Mouse (Mus musculus) liver, embryonic 12.5 days (tissue): ENCODE results near the gene Lsm7. TPM values are rescaled to one million over a fixed set of nuclear protein-coding genes. Genes with fewer than 3 reads are reported as not detected.

Experiments used
- ATAC-seq: fragments of 200-750 bp; cut with Nextera tagmentation; 2 replicates; pipeline ENCODE4 v1.8.0; 2017; ENCODE audit warnings: moderate number of reproducible peaks, mild to moderate bottlenecking, moderate library complexity
- H3K27ac ChIP-seq: fragments of 300-500 bp; sonication (generic); 2 replicates; pipeline ENCODE4 v1.5.1; 2016; ENCODE audit warnings: mild to moderate bottlenecking
- H3K27me3 ChIP-seq: fragments of 300-500 bp; sonication (generic); replicated peaks from 2 replicates; pipeline ENCODE4 v1.6.1; 2016; ENCODE audit warnings: mild to moderate bottlenecking, moderate library complexity
- H3K36me3 ChIP-seq: fragments of 300-500 bp; sonication (generic); 2 replicates; pipeline ENCODE4 v1.6.1; 2016; ENCODE audit warnings: mild to moderate bottlenecking, moderate library complexity
- H3K4me1 ChIP-seq: fragments of 300-500 bp; sonication (generic); 2 replicates; pipeline ENCODE4 v1.6.1; 2016
- H3K4me2 ChIP-seq: fragments of 300-500 bp; sonication (generic); 2 replicates; pipeline ENCODE4 v1.6.1; 2016; ENCODE audit warnings: mild to moderate bottlenecking, moderate library complexity
- H3K4me3 ChIP-seq: fragments of 300-500 bp; sonication (generic); 2 replicates; pipeline ENCODE4 v1.5.1; 2016; ENCODE audit warnings: mild to moderate bottlenecking, moderate library complexity
- H3K9ac ChIP-seq: fragments of 300-500 bp; sonication (generic); 2 replicates; pipeline ENCODE4 v1.6.1; 2016; ENCODE audit warnings: mild to moderate bottlenecking, moderate library complexity
- H3K9me3 ChIP-seq: fragments of 300-500 bp; sonication (generic); replicated peaks from 2 replicates; pipeline ENCODE4 v1.6.1; 2016; ENCODE audit warnings: mild to moderate bottlenecking, moderate library complexity
- WGBS: fragments of 180-500 bp; shearing (Covaris S2); methylation state at CpG from one replicate; pipeline ENCODE4 v1.1.7; 2016; ENCODE audit not compliant: insufficient replicate concordance; 5-methylcytosine and 5-hydroxymethylcytosine counted together
- polyA plus RNA-seq: library from polyadenylated mRNA; unstranded; fragments of >200 nt; fragmentation: Nextera tagmentation; extraction: Ambion mirVana; gene quantifications from 2 replicates; pipeline ENCODE4 v1.2.1, GENCODE M21; 2016

Gene Lsm7
- polyA plus RNA-seq, 1 experiment from 2014 or later = 235 TPM

GRCm38 (mm10) chr10:80843931-80844547 lies 11.0 kb downstream of the Lsm7 start, which contains the start of gene Lingo3:
Gene Lingo3, minus strand, starts transcription at chr10:80844039.
- Histone ChIP-seq H3K27me3 (peaks cover 84% of the 10 kb centered on the region), H3K4me2 (peak within 1 kb of the TSS; percentile 59), H3K36me3 (no peaks in the 10 kb centered on the region), H3K4me3 (peak within 1 kb of the TSS; percentile 42), H3K9me3 (no peaks in the 10 kb centered on the region), H3K9ac (no peak within 1 kb of the TSS), H3K27ac (no peak within 1 kb of the TSS), H3K4me1 (peaks cover 20% of the 10 kb centered on the region)
- 6% methylated on average over 45 of the region's 51 CpGs for WGBS
- no peak for ATAC-seq

- H3K4me3 ChIP-seq = peak overlapping the region; percentile 42
- H3K27ac ChIP-seq = no peak overlapping the region
- no peak overlapping the region for H3K9ac ChIP-seq
- peaks cover 92% of the 10 kb centered on the region for H3K27me3 ChIP-seq
- H3K4me2 ChIP-seq = peak overlapping the region; percentile 59
- WGBS = 11% methylated on average over 32 of the region's 32 CpGs
- no peak for ATAC-seq
- no peaks in the 10 kb centered on the region for H3K9me3 ChIP-seq
- no peaks in the 10 kb centered on the region for H3K36me3 ChIP-seq
- H3K4me1 ChIP-seq = peaks cover 12% of the 10 kb centered on the region
These were observed 11.7 kb downstream of the Lsm7 start for GRCm38 (mm10) chr10:80843087-80843930.

GRCm38 (mm10) chr10:80842334-80842733 lies 12.7 kb downstream of the Lsm7 start:
- Histone ChIP-seq H3K4me3 (no peak overlapping the region), H3K9ac (no peak overlapping the region), H3K27me3 (peaks cover 100% of the 10 kb centered on the region), H3K36me3 (no peaks in the 10 kb centered on the region), H3K4me1 (peaks cover 16% of the 10 kb centered on the region), H3K27ac (no peak overlapping the region), H3K9me3 (no peaks in the 10 kb centered on the region), H3K4me2 (no peak overlapping the region)
- 75% methylated on average over 15 of the region's 15 CpGs for WGBS
- ATAC-seq = no peak

GRCm38 (mm10) chr10:80841685-80842084 lies 13.3 kb downstream of the Lsm7 start:
- Histone ChIP-seq H3K36me3 (no peaks in the 10 kb centered on the region), H3K9me3 (no peaks in the 10 kb centered on the region), H3K27me3 (peaks cover 100% of the 10 kb centered on the region), H3K4me2 (no peak overlapping the region), H3K4me3 (no peak overlapping the region), H3K27ac (no peak overlapping the region), H3K4me1 (peaks cover 21% of the 10 kb centered on the region), H3K9ac (no peak overlapping the region)
- no peak for ATAC-seq
- 75% methylated on average over 2 of the region's 2 CpGs for WGBS

GRCm38 (mm10) chr10:80839848-80840247 lies 15.2 kb downstream of the Lsm7 start:
- Histone ChIP-seq H3K36me3 (no peaks in the 10 kb centered on the region), H3K9ac (no peak overlapping the region), H3K9me3 (no peaks in the 10 kb centered on the region), H3K27ac (no peak overlapping the region), H3K4me2 (no peak overlapping the region), H3K4me3 (no peak overlapping the region), H3K4me1 (peaks cover 25% of the 10 kb centered on the region), H3K27me3 (peaks cover 100% of the 10 kb centered on the region)
- no peak for ATAC-seq
- 53% methylated on average over 6 of the region's 6 CpGs for WGBS

GRCm38 (mm10) chr10:80838346-80838912 lies 16.6 kb downstream of the Lsm7 start:
- H3K27ac ChIP-seq = no peak overlapping the region
- no peaks in the 10 kb centered on the region for H3K9me3 ChIP-seq
- peaks cover 100% of the 10 kb centered on the region for H3K27me3 ChIP-seq
- H3K36me3 ChIP-seq = no peaks in the 10 kb centered on the region
- no peak overlapping the region for H3K4me3 ChIP-seq
- H3K9ac ChIP-seq = no peak overlapping the region
- H3K4me1 ChIP-seq = peaks cover 21% of the 10 kb centered on the region; the same call in 1 of the 2 replicates
- no peak for ATAC-seq
- H3K4me2 ChIP-seq = no peak overlapping the region
- WGBS = 51% methylated on average over 2 of the region's 2 CpGs

GRCm38 (mm10) chr10:80837827-80838226 lies 17.2 kb downstream of the Lsm7 start:
- no peak overlapping the region for H3K9ac ChIP-seq
- no peak overlapping the region for H3K27ac ChIP-seq
- no peaks in the 10 kb centered on the region for H3K9me3 ChIP-seq
- no peak overlapping the region for H3K4me3 ChIP-seq
- H3K4me2 ChIP-seq = no peak overlapping the region
- no peaks in the 10 kb centered on the region for H3K36me3 ChIP-seq
- peaks cover 100% of the 10 kb centered on the region for H3K27me3 ChIP-seq
- H3K4me1 ChIP-seq = peaks cover 20% of the 10 kb centered on the region; the same call in 1 of the 2 replicates
- ATAC-seq = no peak
- 29% methylated on average over 2 of the region's 2 CpGs for WGBS

GRCm38 (mm10) chr10:80836949-80837379 lies 18.0 kb downstream of the Lsm7 start:
- Histone ChIP-seq H3K4me1 (peaks cover 20% of the 10 kb centered on the region; the same call in 1 of the 2 replicates), H3K9me3 (no peaks in the 10 kb centered on the region), H3K27ac (no peak overlapping the region), H3K9ac (no peak overlapping the region), H3K27me3 (peaks cover 99% of the 10 kb centered on the region), H3K4me3 (no peak overlapping the region), H3K4me2 (no peak overlapping the region), H3K36me3 (no peaks in the 10 kb centered on the region)
- no peak for ATAC-seq
- 35% methylated on average over 7 of the region's 7 CpGs for WGBS

GRCm38 (mm10) chr10:80835617-80836016 lies 19.4 kb downstream of the Lsm7 start:
- 47% methylated on average over 30 of the region's 30 CpGs for WGBS

GRCm38 (mm10) chr10:80832818-80833217 lies 22.2 kb downstream of the Lsm7 start:
- Histone ChIP-seq H3K4me3 (no peak overlapping the region), H3K9ac (no peak overlapping the region), H3K4me2 (no peak overlapping the region), H3K9me3 (no peaks in the 10 kb centered on the region), H3K27me3 (peaks cover 61% of the 10 kb centered on the region), H3K27ac (no peak overlapping the region), H3K4me1 (peaks cover 51% of the 10 kb centered on the region), H3K36me3 (peaks cover 29% of the 10 kb centered on the region)
- ATAC-seq = no peak
- WGBS = 62% methylated on average over 7 of the region's 7 CpGs

More at GRCm38 (mm10) chr10:80835617-80836016, 19.4 kb downstream of the Lsm7 start:
- H3K4me3 ChIP-seq = no peak overlapping the region
- H3K9ac ChIP-seq = no peak overlapping the region
- no peaks in the 10 kb centered on the region for H3K9me3 ChIP-seq
- H3K27me3 ChIP-seq = peaks cover 89% of the 10 kb centered on the region
- peaks cover 2% of the 10 kb centered on the region for H3K36me3 ChIP-seq
- H3K4me1 ChIP-seq = peaks cover 31% of the 10 kb centered on the region
- no peak overlapping the region for H3K27ac ChIP-seq
- no peak overlapping the region for H3K4me2 ChIP-seq
- ATAC-seq = no peak

GRCm38 (mm10) chr10:80831136-80831535 lies 23.9 kb downstream of the Lsm7 start:
- Histone ChIP-seq H3K27ac (peak overlapping the region; percentile 61; the same call in 1 of the 2 replicates), H3K4me1 (peaks cover 50% of the 10 kb centered on the region), H3K27me3 (peaks cover 45% of the 10 kb centered on the region), H3K4me3 (no peak overlapping the region), H3K4me2 (peak overlapping the region; percentile 35), H3K9ac (peak overlapping the region; percentile 33; the same call in 1 of the 2 replicates), H3K9me3 (no peaks in the 10 kb centered on the region), H3K36me3 (peaks cover 34% of the 10 kb centered on the region)
- peak; percentile 16; the same call in 1 of the 2 replicates for ATAC-seq
- 2% methylated on average over 9 of the region's 9 CpGs for WGBS
